Mouse (Mus musculus) spleen, adult 2 months (tissue): ENCODE results near the gene Zfp58.

ENCODE experiments used
- CTCF ChIP-seq: fragments of 200-500 bp; IDR thresholded peaks from 2 replicates; pipeline ENCODE4 v1.5.1; 2011; ENCODE audit warnings: mild to moderate bottlenecking, inconsistent platforms; ENCODE audit not compliant: insufficient read depth, insufficient read length, insufficient replicate concordance; ENCODE audit errors: extremely low read depth
- POLR2A ChIP-seq: fragments of 200-500 bp; IDR thresholded peaks from 2 replicates; pipeline ENCODE4 v1.6.1; 2011; ENCODE audit warnings: low read depth, low read length, inconsistent platforms

- no peak for TF ChIP-seq CTCF
- TF ChIP-seq POLR2A = no peak
Measured at GRCm38 (mm10) chr13:67481528-67481927, 18.8 kb downstream of the Zfp58 start.
